Mouse (Mus musculus) left cerebral cortex, adult 9 months (tissue): ENCODE measurements around the gene Sim2.
A peak's percentile ranks its signal among the peaks of the same experiment; 100 is the strongest.

Source experiments
- DNase-seq, 2 experiments: peaks; one replicate each; pipeline ENCODE4 v3.0.0; 2022; ENCODE audit warnings: low spot score in 2 of 2

Sim2 gene

DNA sequence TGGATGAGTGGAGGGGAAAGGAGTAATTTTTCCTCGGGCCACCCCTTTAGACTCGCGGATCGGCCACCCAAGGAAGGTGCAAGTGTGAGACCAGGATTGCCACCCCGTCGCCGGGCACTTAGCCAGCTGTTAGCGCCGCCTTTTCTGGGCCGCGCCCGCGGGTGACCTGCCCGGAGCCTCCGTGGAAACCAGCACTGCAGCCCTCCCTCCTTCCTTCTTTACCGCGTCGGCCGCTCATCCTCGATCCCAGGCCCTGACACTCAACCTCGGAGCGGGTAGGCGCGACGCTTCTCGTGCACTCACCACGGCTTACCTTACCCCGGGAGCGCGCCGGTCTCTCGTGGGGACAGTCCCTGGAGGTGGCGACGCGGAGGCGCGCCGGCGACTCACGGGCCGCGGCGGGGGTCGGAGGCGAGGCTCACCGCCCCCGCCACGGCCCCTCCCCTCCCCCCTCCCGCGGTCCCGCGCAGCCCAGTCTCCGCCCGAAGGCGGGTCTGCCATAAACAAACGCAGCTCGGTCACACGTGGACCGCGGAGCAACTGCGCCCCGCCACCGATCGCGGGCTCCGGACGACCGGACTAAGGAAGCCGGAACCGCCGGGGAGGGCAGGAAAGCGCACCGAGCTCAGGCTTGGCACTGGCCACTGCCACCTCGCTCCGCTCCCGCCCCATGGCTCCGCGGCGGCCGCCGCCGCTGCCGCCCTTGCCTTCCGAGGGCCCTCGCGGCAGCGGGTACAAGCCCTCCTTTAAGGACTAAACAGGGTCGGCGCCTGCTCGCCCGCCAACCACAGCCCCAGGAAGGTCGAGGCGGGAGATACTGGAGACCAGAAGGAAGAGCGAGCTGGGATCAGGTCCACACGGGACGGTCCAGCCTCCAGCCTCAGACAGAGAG is at the start of gene Sim2:
TSS of gene Sim2 (plus strand) at position 221 of the 892 bp plus-strand sequence.
- no peak for DNase-seq

DNA sequence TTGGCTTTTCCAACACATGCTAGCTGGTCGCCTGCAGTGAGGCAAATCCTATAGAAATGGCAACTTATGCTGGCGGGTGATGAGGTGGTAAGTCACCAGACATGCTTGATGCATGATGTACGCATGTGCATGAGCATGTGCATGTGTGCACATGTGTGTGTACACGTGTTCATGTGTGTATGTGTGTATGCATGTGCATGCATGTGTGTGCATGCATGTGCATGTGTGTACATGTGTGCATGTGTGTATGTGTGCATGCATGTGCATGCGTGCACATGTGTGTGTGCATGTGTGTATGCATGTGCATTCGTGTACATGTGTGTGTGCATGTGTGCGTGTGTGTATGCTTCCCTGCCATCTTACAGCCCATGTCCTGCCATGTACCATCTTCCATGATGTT is 47.5 kb upstream of the Sim2 start:
- DNase-seq = no peak

DNA sequence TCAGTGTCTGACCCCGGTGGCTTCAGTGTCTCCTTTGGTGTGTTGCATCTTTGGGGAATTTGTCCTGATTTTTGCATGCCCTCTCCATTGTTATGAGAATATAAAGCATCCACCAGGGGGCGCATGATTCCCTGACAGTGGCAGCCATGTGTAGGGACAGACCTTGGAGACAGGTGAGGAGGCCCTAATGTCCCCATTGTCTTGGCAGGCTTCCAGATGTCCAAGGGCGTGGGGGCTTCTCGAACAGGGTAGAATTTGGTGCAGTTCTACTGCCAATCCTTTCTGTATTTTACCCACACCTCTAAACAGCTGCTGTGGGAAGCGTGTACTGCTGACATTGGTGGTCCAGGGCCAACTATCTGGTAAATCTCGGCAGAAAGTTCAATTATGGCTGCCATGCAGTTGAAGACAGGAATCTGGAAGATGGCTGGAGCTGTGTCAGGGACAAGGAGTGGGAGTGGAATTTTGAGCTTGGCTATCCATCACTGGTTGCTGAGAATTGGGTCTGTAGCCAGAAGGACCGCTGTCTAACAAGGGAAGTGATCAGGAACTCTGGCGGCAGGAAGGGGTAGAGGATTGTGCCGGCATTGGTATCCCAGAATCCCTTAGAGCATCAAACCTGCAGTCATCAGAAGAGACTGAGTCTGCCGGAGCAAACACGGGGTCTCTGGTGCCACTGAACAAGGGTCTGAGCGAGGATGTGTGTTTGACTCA is 46.3 kb upstream of the Sim2 start:
- peak in 1 of 2 experiments; percentile 47 for DNase-seq

DNA sequence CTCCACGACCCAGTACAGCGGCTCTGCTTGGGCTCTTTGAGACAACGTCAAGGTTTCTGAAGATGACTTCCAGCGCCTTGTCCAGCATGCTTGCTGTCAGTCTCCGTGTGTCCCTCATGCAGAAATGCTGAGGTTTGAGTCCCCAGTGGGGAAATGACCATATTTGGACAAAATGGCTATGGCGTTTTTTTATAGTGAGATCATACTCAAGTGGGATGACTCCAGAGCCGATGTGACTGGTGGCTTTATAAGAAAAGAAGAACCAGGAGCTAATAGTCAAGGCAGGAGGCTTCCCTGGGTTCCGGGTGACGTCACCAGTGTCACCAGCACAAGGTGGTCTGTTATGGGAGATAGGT is 45.8 kb upstream of the Sim2 start:
- no peak for DNase-seq

DNA sequence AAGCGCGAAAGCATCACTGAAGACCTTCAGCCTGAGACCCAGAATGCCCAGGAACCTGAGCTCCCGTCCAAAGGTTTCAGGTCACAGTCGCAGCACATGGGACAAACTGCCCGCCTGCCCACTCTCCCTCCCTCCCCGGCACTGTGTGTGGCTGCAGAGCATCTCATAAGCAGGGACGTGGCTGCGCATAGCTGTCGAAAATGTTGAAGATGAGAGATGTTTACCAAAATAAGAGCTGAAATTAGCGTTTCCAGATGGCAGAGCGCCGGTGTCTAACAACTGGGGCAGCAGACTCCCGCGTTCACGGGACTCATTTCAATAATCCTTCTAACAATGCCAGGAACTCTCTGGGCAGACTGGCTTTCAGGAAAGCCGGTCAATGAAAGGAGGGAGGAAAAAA is 44.2 kb upstream of the Sim2 start:
- no peak for DNase-seq

DNA sequence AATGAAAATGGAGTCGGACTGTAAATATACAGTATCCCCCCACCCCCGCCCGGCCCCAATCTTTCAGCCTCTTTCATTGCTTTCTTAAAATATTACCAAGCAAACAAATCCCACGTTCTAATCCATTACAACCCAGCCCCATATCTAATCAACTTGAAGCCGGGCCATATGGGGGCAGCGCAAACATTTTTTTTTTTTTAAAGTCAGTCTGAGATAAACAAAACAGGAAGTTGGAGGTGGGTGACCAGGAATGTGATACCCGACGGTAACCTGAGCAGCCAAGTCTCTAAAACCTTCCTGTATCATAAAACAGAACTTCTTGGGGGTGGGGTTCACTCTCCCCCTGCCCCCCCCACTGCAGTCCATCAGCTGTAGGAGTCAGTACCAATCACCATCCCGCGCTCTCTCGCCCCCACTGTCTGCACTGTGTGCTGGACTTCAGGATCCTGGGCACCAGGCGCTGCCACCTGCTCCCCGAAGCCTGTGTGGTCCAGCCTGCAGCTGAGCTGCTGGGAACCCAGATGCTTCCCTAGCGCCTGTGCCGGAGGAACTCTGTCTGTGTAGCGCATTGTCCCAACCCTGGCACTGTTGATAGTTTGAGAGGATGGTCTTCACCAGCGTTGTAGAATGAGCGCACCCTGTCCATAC is 43.5 kb upstream of the Sim2 start:
- no peak for DNase-seq

DNA sequence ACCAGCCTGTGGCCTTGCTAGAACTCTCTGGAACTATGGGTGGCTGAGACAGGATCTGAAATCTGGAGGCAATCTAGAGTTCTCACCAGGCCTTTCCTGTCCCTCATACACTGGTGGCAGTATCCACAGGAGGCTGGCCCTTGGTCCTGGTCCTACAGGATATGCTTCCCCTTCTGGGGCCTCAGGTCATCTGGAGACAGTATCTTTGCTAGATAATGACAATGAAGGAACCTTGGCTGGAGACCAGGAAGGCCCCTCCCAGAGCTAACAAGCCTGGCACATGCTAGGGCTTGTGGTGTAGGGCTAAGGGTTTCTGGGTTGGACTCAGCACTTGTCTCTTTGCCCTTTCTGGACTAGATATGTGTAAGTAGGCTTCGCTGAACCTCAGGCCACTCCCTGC is 40.9 kb upstream of the Sim2 start:
- DNase-seq = no peak

DNA sequence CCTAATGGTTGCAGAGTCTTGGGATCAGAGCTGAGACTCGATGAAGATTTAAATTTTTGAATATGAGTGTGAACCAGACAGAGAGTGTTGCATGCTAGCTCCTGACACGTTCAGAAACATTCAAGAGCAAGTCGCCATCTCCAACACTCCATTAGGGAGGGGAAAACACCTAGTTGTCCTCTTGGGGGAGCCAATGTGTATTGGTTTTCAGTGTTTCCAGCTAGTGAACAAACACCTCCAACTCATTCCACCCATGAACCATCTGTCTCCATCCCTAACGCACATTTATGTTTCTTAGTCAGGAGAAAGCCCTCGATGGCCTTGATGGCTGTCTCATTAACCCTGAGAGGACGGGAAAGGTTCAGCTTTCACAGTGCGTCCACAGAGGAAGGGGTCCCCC is 39.7 kb upstream of the Sim2 start:
- DNase-seq = peak in 1 of 2 experiments; percentile 41

DNA sequence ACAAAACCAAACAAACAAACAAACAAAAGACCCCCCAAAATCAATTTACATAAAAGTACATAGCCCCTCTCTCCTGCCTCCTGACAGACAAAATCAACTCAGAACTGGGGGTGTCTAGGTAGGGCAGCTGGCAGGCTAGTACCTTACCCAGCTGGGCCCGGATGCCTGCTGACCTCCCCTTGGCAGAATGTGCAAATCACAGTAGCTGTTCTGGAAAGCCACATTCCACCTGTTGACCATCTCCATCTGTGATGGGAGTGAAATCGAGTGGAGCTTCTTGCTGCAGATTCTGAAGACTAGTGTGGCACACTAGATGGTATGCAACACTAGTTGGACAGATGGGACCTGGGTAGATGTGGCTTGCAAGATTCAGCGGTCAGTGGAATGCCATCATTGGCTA is 34.4 kb upstream of the Sim2 start:
- DNase-seq = no peak

DNA sequence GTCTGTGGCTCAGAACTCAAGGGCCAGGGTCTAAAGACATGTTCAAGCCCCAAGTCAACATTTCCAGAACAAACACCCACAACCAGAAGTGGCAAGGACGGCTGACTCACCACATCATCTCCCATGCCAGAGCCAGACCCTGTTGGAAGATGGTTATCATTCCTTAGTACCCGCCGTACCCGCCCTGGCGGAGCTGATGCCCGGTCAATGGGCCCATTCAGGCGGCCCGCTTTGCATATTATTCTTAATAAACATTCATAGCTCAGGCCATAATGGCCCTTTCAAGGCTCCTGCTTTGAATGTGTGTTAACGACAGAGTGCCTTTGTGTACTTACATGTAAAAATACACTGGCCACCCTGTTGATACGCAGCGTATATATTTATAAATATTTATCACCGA is 29.6 kb upstream of the Sim2 start:
- peak in 1 of 2 experiments; percentile 6 for DNase-seq

DNA sequence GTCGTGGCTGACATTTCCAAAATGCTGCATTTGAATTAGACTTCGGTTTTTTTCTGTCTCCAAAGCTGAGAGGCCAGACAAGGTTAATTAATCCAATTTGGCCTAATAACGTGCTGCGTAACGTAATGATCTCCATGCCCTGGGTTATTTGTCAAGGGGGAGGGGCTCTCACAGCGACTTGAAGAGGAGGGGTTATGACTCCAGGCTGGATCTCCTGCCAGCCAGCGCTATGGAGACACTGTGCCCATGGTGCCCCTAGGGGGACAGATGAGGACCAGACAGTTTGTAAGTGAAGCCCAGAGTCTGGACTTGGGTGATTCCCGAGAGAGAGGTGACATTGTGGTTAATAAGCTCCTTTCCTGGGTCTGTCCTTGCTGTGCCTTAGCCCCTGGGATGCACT is 29.2 kb upstream of the Sim2 start:
- no peak for DNase-seq

DNA sequence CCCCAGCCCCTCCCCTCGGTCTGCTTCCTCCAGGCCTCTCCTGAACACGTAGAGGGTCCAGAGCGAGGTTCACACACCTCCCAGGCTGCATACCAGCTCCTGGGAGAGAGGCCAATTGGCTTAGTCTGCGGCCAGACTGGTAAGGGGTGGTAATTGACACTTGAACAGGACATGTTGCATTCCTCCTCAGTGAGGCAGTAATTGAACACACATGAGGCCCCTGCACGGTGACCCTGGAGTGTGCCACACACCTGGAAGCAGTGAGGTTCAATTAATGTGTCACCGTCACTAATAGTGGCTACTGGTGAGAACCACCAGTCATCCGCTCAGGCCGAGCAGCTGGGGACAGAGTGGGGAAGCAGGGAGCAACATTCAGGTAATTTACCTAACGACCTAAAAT is 24.9 kb upstream of the Sim2 start:
- DNase-seq = no peak

DNA sequence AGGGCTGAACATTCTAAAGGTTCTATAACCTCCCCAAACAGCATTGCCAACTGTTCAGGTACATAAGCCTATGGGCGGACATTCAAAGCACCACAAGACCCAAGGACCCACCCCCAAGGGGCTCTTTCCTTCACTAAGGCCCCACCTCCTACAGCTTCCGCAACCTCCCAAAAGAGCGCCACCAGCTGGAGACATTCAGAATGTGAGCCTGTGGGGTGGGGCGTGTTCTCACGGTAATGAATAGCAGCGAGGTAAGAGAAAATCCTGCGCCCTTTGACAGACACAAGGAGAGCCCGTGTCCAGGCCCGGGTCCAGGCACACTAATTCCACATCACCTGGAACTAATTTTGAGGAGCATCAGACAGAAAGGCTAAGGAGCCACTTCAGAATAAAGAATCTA is 20.5 kb upstream of the Sim2 start:
- DNase-seq = no peak

DNA sequence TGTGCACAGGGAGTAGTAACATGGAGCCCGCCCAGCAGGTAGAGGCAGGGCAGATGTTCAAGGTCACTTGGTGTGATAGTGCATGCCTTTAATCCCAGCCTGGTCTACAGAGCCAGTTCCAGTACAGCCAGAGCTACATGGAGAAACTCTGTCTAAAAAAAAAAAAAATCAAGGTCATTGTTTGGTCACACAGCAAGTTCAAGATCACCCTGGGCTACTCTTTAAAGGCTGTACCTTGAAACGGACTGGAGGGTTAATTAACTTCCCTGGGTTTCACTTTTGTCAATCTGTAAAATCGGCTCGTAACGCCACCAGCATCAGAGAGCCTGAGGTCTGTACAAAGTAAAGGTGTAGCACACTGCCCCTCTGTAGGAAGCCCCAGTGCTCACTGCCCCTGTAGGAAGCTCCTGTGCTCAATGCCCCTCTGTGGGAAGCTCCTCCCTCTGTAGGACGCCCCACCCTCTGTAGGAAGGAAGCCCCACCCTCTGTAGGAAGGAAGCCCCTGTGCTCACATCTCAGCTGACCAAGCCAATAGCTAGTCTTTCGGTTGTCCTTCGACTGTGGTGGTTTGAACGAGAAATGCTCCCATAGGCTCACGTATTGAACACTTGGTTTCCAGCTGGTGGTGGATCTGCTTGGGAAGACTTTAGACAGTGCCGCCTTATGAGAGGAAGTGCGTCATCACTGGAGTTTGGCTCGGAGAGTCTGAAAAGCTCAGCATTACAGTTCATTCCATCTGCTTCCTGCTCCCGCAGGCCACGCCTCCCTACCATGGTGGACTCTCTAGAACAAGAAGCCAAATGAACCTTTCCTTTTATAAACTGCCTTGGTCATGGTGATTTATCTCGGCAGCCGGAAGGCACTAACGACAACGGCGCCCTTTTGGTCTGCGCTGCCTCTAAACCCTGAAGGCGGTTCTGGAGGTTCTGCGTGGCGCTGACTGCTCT is 18.7 kb upstream of the Sim2 start:
- DNase-seq = no peak

DNA sequence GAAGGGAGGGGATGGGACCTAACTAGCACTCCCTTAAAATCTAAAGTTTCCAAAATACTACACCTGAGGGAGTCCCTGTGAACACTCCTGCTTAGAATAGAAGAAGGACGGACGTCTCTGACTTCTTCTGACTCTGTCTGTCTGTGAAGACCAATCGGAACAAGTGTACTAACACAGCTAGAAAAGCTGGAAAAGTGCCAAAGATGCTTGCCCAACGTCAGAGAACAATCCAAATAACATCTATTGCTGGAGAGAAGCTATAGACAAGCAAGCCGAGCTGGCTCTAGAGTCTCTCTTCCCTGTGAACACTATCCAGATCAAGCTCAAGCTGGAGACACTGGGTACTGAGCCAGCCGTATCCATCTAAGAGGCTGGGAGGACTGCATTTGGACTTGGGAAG is 18.0 kb upstream of the Sim2 start:
- no peak for DNase-seq

DNA sequence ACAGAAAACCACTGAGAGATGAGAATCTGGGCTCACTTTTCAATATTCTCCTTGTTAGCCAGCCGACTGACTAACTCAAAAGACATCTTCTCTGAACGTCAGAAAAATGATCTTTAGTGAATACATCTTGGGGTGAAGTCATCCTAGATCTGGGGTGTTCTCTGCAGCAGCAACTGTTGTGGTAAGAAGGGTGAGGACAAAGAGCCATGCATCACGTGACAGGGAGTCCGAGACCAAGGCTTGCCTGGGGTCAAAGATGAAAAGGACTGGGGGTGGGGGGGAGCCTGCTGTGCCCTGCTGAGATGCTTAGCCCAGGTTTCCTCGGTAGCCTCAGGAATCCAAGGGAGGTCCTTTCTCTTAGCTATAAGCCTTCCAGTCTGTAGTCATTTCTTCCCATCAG is 17.5 kb upstream of the Sim2 start:
- DNase-seq = no peak

DNA sequence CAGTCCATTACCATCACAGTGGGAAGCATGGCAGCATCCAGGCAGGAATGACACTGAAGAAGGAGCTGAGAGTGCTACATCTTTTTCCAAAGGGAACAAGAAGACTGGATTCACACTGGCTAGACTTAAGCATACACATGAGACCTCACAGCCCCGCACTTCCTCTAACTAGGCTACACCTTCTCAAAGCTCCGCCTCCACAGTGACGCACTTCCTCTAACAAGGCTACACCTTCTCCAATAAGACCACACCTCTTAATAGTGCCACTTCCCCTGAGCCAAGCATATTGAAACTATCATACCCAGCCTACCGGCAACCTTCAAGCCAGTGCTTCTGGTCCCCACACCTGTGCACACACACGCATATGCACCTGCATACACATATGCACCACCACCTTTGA is 15.7 kb upstream of the Sim2 start:
- no peak for DNase-seq

DNA sequence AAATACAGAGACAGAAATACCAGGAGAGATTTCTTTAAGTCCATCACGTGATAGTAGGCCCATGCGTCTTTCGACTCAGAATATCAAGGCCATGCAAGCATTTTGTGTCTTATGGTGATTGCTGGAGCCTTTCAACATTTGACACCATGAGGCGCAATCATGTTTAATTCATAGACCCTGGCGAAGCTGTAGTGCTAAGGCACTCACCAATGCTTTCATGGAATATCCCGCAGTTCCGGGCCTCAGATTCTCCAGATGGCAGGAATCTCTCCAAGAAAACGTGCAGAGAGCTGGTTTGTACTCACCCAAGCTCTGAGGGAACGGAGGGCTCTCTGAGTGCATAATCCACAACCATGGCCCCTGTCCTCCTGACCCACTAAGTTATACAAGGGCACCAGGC is 13.8 kb upstream of the Sim2 start:
- DNase-seq = no peak

DNA sequence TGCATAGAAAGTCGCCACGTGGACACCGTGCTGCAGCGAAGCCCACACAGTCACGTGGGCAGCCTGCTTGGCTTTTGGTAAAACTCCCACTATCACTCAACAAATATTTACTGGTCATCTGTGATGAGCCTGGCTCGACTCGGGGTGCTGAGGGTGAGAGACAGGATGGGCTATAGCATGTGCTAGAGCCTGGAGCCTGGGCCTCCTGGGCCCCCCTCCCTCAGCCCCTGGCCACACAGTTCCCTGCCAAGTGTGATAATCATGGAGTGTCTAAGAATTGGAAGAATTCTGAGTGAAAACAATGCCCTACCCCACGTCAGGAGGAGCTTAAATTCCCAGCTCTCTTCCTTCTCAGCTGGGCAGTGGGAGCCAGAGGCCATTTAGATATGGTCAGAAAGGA is 13.3 kb upstream of the Sim2 start:
- DNase-seq = no peak

DNA sequence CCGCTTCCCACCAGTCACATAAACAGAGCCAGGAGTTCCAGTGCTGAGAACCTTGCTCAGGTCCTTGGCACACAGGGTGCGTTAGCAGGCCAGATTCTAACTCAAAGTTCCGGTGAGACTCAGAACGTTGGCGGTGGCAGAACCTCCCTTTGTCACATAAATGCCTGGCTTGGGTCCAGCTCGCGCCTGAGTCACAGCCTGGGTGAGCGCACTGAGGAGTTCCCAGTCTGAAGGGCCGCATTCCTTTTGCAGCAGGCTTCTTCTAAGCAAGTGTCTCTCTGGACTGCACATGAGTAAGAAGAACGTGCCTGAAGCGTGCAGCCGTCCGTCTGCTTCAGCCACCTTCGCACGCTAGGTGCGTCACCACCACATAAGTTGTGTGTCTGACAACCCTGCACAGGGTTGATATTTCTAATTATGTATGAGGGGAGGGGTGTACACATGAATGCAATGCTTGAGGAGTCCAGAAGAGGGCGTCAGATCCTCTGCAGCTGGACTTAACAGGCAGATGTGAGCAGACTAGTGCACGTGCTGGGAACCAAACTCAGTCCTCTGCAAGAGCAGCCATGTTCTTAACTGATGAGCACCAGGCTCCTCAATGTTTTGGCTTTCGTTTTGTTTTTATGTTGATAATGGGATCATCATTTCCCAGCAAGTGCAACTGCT is 9.2 kb upstream of the Sim2 start:
- DNase-seq = no peak
